30 mouse cellular contexts compared by ENCODE assay signal in genomic region chr9:75348066-75348465, GRCm38 (mm10). TPM values are rescaled to one million over a fixed set of nuclear protein-coding genes. Genes with fewer than 3 reads are reported as not detected.
DNase-seq lines count a peak whose midpoint lies in the region; ATAC-seq and TF ChIP-seq lines count a peak whose summit lies in the region.
"Had no signal": no experiment of that assay in that cellular context is flagged by ENCODE, and none has a peak within 500 bp of the region (broad histone marks: within the 10 kb centered on the region; RNA-seq: fewer than 3 reads in every experiment).

No protein-coding gene starts in this region.

- no peak overlapping the region for H3K4me2 ChIP-seq in forebrain, postnatal 0 days (ENCODE audit: low read depth)
- no peak overlapping the region for H3K4me2 ChIP-seq in midbrain, embryonic 15.5 days
- H3K4me2 ChIP-seq: forebrain, embryonic 13.5 days; heart, embryonic 13.5 days; hindbrain, embryonic 15.5 days had no signal

- DNase-seq in adrenal gland, adult 8-10 months, result peak; percentile 23
- DNase-seq in adrenal gland, adult 2 months, result no peak
- peak; percentile 44 for DNase-seq in ovary, adult 18-20 months (ENCODE audit: low spot score)
- DNase-seq in ovary, postnatal 14 days (ENCODE audit: low spot score), result no peak
- DNase-seq in ES-E14 (ENCODE audit: low read depth, low spot score), result no peak
- DNase-seq in brain, adult 2 months (ENCODE audit: low read depth, low spot score), result peak; percentile 42
- DNase-seq in forebrain, postnatal 0 days, result no peak
- DNase-seq: adrenal gland, postnatal 10 days; cerebellum, adult 11-12 months; cerebellum, adult 8-10 months; gastrocnemius, postnatal 25 days; heart, adult 2 months; heart, postnatal 14 days; heart, postnatal 4 days; kidney, adult 2 months had no signal

- H3K9ac ChIP-seq in ES-E14 (ENCODE audit: insufficient read depth, low read depth, low read length, poor library complexity, severe bottlenecking), result peak overlapping the region; percentile 13; the same call in 1 of the 2 replicates
- no peak overlapping the region for H3K9ac ChIP-seq in forebrain, postnatal 0 days
- no peak overlapping the region for H3K9ac ChIP-seq in midbrain, embryonic 15.5 days
- H3K9ac ChIP-seq: forebrain, embryonic 13.5 days; heart, embryonic 13.5 days; hindbrain, embryonic 15.5 days had no signal

- H3K27me3 ChIP-seq in forebrain, postnatal 0 days (ENCODE audit: insufficient read depth, low read length), result no peaks in the 10 kb centered on the region
- H3K27me3 ChIP-seq in midbrain, embryonic 15.5 days (replicated peaks), result no peaks in the 10 kb centered on the region
- H3K27me3 ChIP-seq: forebrain, embryonic 13.5 days; heart, embryonic 13.5 days; hindbrain, embryonic 15.5 days had no signal

- TF ChIP-seq CTCF in forebrain, postnatal 0 days (IDR thresholded peaks at IDR 0.05; ENCODE audit: low read depth), result no peak

- H3K4me3 ChIP-seq in ES-E14 (ENCODE audit: insufficient read depth in 1 of 2, low read depth in 1 of 2, low read length in 2 of 2, poor library complexity in 1 of 2, severe bottlenecking in 1 of 2), result peak overlapping the region; percentile 37 to 54; a peak in 3 of 4 replicates
- H3K4me3 ChIP-seq in forebrain, postnatal 0 days (ENCODE audit: low read depth, low read length), result no peak overlapping the region
- no peak overlapping the region for H3K4me3 ChIP-seq in midbrain, embryonic 15.5 days
- H3K4me3 ChIP-seq: forebrain, embryonic 10.5 days; forebrain, embryonic 13.5 days; heart, adult 2 months; heart, embryonic 10.5 days; heart, embryonic 13.5 days; hindbrain, embryonic 15.5 days had no signal

- H3K27ac ChIP-seq in ES-E14 (ENCODE audit: insufficient read depth, low read depth, low read length, poor library complexity, severe bottlenecking), result no peak overlapping the region
- no peak overlapping the region for H3K27ac ChIP-seq in forebrain, postnatal 0 days (ENCODE audit: low read depth, low read length)
- no peak overlapping the region for H3K27ac ChIP-seq in midbrain, embryonic 15.5 days
- H3K27ac ChIP-seq: forebrain, embryonic 10.5 days; forebrain, embryonic 13.5 days; heart, adult 2 months; heart, embryonic 10.5 days; heart, embryonic 13.5 days; hindbrain, embryonic 15.5 days had no signal

- no peak for ATAC-seq in forebrain, postnatal 0 days
- ATAC-seq in midbrain, embryonic 15.5 days (replicated peaks), result no peak
- ATAC-seq: forebrain, embryonic 13.5 days; forebrain, embryonic 16.5 days; intestine, postnatal 0 days had no signal

- H3K36me3 ChIP-seq in ES-E14 (ENCODE audit: control insufficient read depth, insufficient read depth, low read length, poor library complexity, severe bottlenecking), result peaks cover 3% of the 10 kb centered on the region; the same call in 1 of the 2 replicates
- peaks cover 32% of the 10 kb centered on the region for H3K36me3 ChIP-seq in forebrain, postnatal 0 days (ENCODE audit: insufficient read depth)
- H3K36me3 ChIP-seq in midbrain, embryonic 15.5 days (replicated peaks), result peaks cover 5% of the 10 kb centered on the region; the same call in 1 of the 2 replicates

- 88% methylated on average over 17 of the region's 17 CpGs for WGBS in forebrain, postnatal 0 days
- WGBS in midbrain, embryonic 15.5 days, result 93% methylated on average over 17 of the region's 17 CpGs

- in situ Hi-C loops in ES-E14 (cut with MboI; ENCODE audit: low sequenced_read_pairs in 2 of 2, unreplicated experiment in 2 of 2), result no loop called here

- peaks cover 0 to 7% of the 10 kb centered on the region in 2 experiments; a peak in 2 of 4 replicates for H3K4me1 ChIP-seq in ES-E14 (ENCODE audit: control insufficient read depth in 2 of 2, insufficient read depth in 2 of 2, low read length in 2 of 2, poor library complexity in 1 of 2)
- no peaks in the 10 kb centered on the region for H3K4me1 ChIP-seq in forebrain, postnatal 0 days (ENCODE audit: insufficient read depth)
- no peaks in the 10 kb centered on the region for H3K4me1 ChIP-seq in midbrain, embryonic 15.5 days
- H3K4me1 ChIP-seq: forebrain, embryonic 13.5 days; hindbrain, embryonic 15.5 days had no signal

- H3K9me3 ChIP-seq in ES-E14 (ENCODE audit: control insufficient read depth, insufficient read depth, low read depth, low read length), result no peaks in the 10 kb centered on the region
- H3K9me3 ChIP-seq in forebrain, postnatal 0 days (ENCODE audit: low read length), result no peaks in the 10 kb centered on the region
- H3K9me3 ChIP-seq in midbrain, embryonic 15.5 days, result no peaks in the 10 kb centered on the region
- H3K9me3 ChIP-seq: forebrain, embryonic 10.5 days; forebrain, embryonic 13.5 days; heart, embryonic 10.5 days; heart, embryonic 13.5 days; hindbrain, embryonic 15.5 days had no signal

TF ChIP-seq in ES-E14, 5 proteins besides CTCF, POLR2A, EP300 and RAD21:
- TF ChIP-seq HCFC1 (IDR thresholded peaks at IDR 0.05; ENCODE audit: borderline replicate concordance, insufficient read depth, low read length), result no peak
- TF ChIP-seq ZNF384 (IDR thresholded peaks at IDR 0.05; ENCODE audit: low read depth, low read length), result no peak; the same call in 1 of the 2 replicates
- TF ChIP-seq CHD2 (IDR thresholded peaks at IDR 0.05; ENCODE audit: low read depth, low read length), result no peak
- TF ChIP-seq MAFK (IDR thresholded peaks at IDR 0.05; ENCODE audit: insufficient read depth, low read depth, low read length), result no peak
- TF ChIP-seq ZC3H11A (IDR thresholded peaks at IDR 0.05; ENCODE audit: borderline replicate concordance, low read depth, low read length), result no peak

RNA-seq across cellular contexts. Expression of gene Bcl2l10, which starts 0.5 kb away (rescaled TPM):
- total RNA-seq in adrenal gland, adult 8-10 months (2022), result under 1 TPM in 2 of 4 experiments, not detected in 2; 0.41 to 0.97 TPM
- under 1 TPM; 0.23 to 0.24 TPM for total RNA-seq in adrenal gland, adult 2 months (2021)
- polyA plus RNA-seq in adrenal gland, adult 2 months (2012; rRNA removed), result 0.13 and 0.20 TPM in 2 replicates
- total RNA-seq in ES-E14 (2012; rRNA removed), result 0.71 and 1.1 TPM in 2 replicates
- total RNA-seq in forebrain, postnatal 0 days (2014; rRNA removed), result not detected in 2 replicates
- not detected in 2 replicates for polyA plus RNA-seq in forebrain, postnatal 0 days (2015; fragmentation: Nextera tagmentation; extraction: Ambion mirVana)
- polyA plus RNA-seq in midbrain, embryonic 15.5 days (2015; fragmentation: Nextera tagmentation; extraction: Ambion mirVana), result not detected in 2 replicates
- total RNA-seq: gastrocnemius, adult 8-10 months; gastrocnemius, postnatal 25 days; granulocyte monocyte progenitor cell, adult 5-6 weeks; heart, adult 2 months; heart, postnatal 14 days had no signal
- polyA plus RNA-seq: embryonic facial prominence, embryonic 11.5 days; embryonic facial prominence, embryonic 14.5 days; forebrain, embryonic 10.5 days; forebrain, embryonic 13.5 days; forebrain, embryonic 16.5 days; heart, adult 2 months; heart, embryonic 10.5 days; heart, embryonic 13.5 days; heart, embryonic 16.5 days; hindbrain, embryonic 11.5 days; hindbrain, embryonic 15.5 days; intestine, embryonic 14.5 days; intestine, postnatal 0 days had no signal

RNA-seq across cellular contexts. Expression of gene Gnb5, which starts 42.0 kb away (rescaled TPM):
- 10 to 100 TPM; 56.0 to 79.4 (median 66.8) TPM for total RNA-seq in adrenal gland, adult 8-10 months (2022)
- total RNA-seq in adrenal gland, adult 2 months (2021), result 10 to 100 TPM; 35.4 to 62.6 TPM
- 31.1 and 35.5 TPM in 2 replicates for polyA plus RNA-seq in adrenal gland, adult 2 months (2012; rRNA removed)
- total RNA-seq in ES-E14 (2012; rRNA removed), result 5.7 and 6.7 TPM in 2 replicates
- 73.2 TPM in 2 replicates for total RNA-seq in forebrain, postnatal 0 days (2014; rRNA removed)
- 80.0 and 91.4 TPM in 2 replicates for polyA plus RNA-seq in forebrain, postnatal 0 days (2015; fragmentation: Nextera tagmentation; extraction: Ambion mirVana)
- polyA plus RNA-seq in midbrain, embryonic 15.5 days (2015; fragmentation: Nextera tagmentation; extraction: Ambion mirVana), result 65.1 and 69.5 TPM in 2 replicates

Comparison
In these comparisons a context has a peak if more than half of its experiments do, and no peak if none do; other contexts are left out.
1. DNase-seq: peak in adrenal gland, adult 8-10 months (single experiment), ovary, adult 18-20 months (single experiment) and brain, adult 2 months (single experiment); none in adrenal gland, adult 2 months (single experiment), ovary, postnatal 14 days (single experiment), ES-E14 (single experiment) and forebrain, postnatal 0 days (single experiment).
2. H3K4me3 ChIP-seq: peak in ES-E14 (2 of 2); none in forebrain, postnatal 0 days (single experiment) and midbrain, embryonic 15.5 days (single experiment).